Mouse (Mus musculus) ovary, postnatal 14 days (tissue): ENCODE measurements around the gene Lexm.

Source experiments
- DNase-seq: peaks from one replicate; pipeline ENCODE4 v3.0.0; 2022; ENCODE audit warnings: low spot score

Lexm gene

DNA sequence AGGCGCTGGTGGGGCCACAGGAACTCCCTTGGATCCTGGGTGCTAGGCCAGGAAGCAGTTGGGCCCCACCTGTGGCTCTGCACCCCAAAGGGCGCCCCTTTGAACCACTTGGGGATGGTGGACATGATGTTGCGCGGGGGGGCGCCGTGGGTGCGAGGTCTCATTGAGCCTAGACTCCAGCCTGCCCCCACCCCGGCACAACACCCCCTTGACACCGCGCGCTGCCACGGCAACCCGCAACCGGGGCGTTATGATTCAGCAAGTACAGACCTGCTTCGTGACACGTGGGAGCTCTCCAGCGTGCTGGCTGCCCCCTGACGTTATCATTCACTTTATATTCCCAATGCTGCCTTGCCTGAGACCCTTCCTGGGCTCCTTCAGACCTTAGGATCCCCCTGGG is at the start of gene Lexm:
TSS of gene Lexm (minus strand) at position 186 of the 400 bp plus-strand sequence.
- DNase-seq = no peak

GRCm38 (mm10) chr4:106666546-106666945 is 49.5 kb upstream of the Lexm start:
- DNase-seq = no peak

- no peak for DNase-seq
Observed at GRCm38 (mm10) chr4:106665673-106666072, 48.6 kb upstream of the Lexm start.

DNA sequence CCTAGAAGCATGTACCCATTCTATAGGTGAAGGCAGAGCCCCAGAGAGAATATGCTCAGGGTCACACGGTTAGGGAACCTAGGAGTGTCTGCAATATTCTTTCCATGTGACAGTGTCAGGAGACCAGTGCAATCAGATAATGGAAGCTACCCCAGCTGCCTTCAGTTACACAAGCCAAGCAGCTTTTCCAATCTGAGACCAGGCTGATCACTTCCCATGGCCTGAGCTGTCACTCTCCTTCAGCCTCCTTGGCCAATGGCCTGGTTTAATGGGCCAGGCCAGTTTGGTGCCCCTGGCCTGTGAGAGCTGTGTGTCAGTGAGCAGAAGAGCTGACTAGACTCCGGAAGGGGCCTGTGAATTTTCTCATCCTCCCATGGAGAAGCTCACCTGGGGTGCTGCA is 48.2 kb upstream of the Lexm start:
- DNase-seq = no peak

- DNase-seq = no peak
Observed at GRCm38 (mm10) chr4:106664697-106665096, 47.7 kb upstream of the Lexm start.

- no peak for DNase-seq
Observed at GRCm38 (mm10) chr4:106663956-106664470, 47.0 kb upstream of the Lexm start.

DNA sequence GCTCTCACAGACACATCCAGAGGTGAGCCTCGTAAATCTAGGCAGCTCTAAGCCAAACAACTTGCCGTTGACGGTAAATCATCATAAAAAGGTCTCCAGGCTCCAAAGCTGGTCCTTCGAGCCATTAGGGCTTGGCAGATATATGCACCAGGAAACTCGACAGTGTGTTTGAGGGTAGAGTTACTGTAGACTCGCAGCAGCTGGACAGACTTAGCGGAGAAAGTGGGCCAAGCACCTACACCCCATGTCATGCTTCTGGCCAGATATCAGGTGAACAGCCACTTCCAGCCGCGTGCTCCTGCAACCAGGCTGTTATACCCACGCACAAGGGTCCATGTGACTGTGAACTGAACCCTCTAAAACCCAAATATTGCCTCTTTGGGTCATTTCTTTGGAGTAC is 38.6 kb upstream of the Lexm start:
- DNase-seq = no peak

DNA sequence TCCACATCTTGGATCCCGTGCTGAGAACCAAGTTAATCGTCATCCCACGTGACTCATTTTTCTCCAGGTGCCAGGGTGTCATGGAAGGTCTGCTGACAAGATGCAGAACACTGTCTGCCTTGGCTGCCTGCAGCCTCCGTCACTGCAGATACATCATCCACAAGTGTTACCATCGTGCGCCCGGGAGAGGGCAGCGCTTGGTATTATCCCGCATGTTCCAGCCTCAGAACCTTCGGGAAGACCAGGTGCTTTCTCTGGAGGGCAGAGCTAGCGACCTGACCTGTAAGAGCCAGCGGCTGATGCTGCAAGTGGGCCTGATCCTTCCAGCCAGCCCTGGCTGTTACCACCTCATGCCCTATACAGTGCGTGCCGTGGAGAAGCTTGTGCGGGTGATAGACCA is 36.0 kb upstream of the Lexm start:
- no peak for DNase-seq

GRCm38 (mm10) chr4:106652546-106652945 is 35.5 kb upstream of the Lexm start:
- DNase-seq = no peak

DNA sequence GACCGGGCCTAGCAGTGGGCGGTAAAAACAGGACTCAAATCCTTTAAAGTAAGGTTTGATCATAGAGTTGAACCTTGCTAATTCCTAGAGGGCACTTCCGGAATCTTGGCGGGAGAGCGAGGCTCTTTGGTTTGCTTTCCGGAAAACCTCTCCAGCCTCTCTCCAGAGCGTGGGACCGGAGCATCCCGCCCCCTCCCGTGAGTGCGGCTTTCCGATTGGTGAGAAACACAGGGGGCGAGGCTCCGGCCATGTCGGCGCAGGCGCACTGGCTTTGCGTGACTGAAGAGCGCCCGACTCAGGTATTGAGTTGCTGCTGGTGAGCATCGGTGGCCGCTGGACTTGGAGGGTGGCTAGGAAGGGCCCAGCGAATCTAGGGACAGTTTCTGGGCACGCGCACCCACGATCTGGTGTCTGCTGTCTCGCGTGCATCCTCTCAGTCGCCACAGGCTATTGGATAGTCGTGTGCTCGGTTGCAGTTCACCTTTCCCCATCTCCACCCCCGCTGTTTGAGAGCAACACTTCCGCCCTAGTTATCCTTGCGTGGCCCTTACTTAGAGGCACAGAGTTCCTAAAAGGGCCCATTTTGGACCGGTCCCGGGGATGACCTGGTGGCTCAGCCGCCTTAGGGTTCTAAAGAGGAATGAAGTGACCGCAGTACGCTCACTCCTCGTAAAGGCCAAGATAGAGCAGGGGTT is 33.9 kb upstream of the Lexm start, which contains the start of gene Pars2:
TSS of gene Pars2 (plus strand) at position 237 of the 695 bp plus-strand sequence.
- peak; percentile 93 for DNase-seq

DNA sequence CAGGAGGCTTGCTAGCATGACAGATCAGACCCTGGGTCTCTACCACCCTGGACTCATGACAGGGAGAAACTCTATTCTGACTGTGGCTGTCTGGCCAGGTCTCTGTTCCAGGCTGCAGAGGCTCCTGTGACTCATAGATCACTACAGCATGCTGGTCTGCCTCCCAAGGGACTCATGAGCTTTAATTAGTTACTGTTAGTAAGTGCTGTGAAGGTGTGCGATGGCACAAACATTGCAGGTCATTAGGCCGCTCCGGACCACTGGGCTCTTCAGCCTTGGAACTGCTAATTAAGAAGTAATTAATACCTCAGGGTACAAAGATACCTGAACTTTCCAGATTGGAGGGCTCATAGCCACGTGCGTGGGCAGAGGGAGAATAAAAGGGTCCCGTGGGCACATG is 30.1 kb upstream of the Lexm start:
- no peak for DNase-seq

DNA sequence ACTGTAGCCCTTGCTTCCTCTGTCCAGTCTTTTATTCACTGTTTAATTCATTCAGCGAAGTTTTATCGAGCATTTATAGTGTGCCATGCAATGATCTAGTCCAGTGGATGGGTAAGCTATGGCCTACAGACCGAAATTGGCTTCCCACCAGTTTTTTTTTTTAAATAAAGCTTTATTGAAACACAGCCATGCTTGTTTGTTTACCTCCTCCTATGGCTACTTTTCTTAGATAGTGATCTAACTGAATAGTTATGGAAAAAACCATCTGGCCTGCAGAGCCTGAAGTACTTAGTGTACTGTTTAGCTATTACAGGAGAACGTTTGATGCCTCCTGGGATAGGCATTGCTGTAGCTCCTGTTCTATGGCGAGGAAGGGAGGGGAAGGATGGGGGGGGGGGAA is 28.8 kb upstream of the Lexm start:
- DNase-seq = no peak

GRCm38 (mm10) chr4:106644218-106644610 is 27.2 kb upstream of the Lexm start:
- DNase-seq = no peak

DNA sequence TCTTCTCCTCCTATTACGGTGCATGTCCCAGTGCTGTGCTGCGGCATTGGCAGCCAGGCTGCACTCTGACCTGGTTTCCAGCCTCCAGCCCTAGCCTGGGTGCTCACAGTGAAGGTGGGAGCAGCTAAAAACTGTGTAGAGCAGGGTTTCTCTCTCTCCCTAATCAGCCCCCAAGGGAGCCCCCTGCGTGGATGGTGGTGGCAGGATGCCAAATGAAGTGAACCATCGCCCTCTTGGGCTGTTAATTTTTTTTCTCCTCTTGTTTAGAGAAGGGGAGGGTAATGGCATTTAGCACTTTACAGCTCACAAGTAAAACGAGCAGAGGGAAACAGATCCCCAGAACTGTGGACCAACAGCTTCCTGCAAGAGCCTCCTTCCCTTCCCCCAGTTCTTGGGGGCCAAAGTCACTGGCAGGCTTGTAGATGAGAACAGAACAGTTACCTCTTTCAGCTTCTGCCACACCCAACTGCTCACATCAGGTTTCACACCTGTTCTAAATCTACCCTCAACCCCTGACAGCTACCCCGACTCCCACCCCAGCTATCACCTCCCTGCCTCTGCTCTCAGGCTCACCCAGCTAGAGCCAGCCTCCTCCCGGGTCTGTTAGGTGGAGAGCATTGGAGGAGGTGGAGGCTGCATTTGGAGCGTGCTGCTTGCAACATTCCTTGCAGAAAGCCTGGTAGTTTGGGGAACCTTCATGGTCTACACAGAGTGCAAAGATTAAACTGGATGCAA is 26.6 kb upstream of the Lexm start:
- no peak for DNase-seq

DNA sequence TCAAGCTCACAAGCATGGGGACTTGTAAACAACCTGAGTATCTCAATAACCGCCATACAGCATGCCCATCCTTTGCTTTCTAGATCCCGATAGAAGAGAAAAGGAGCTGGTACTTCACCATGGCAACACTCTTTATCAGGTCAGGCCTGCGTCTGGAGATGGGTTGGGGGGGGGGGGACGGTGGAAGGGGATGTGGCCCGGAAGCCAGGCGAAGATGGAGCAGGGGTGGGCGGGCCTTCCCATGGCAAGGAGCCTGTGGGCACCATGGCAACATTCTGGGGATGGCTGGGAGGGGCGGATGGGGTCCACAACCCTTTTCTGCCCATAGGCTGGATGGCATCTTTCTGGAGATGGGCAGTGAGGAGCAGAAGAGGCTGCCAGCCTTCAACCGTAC is 17.0 kb upstream of the Lexm start:
- no peak for DNase-seq

- no peak for DNase-seq
Observed at GRCm38 (mm10) chr4:106633281-106634085, 16.4 kb upstream of the Lexm start.

DNA sequence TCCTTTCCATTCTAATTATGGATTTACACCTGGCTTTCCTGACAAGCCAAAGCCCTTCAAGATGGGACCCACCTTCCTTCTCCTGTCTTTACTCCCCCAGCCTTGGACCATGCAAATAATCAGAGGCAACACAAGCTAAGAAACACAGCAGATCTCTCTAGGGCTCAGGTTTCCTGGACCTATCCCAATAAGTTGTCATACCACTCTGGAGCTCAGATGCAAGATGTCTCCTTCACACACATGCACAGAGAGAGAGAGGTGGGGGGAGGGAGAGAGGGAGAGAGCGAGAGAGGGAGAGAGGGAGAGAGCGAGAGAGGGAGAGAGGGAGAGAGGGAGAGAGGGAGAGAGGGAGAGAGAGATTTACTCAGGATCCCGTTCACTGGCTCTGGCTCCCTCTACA is 15.3 kb upstream of the Lexm start:
- no peak for DNase-seq

DNA sequence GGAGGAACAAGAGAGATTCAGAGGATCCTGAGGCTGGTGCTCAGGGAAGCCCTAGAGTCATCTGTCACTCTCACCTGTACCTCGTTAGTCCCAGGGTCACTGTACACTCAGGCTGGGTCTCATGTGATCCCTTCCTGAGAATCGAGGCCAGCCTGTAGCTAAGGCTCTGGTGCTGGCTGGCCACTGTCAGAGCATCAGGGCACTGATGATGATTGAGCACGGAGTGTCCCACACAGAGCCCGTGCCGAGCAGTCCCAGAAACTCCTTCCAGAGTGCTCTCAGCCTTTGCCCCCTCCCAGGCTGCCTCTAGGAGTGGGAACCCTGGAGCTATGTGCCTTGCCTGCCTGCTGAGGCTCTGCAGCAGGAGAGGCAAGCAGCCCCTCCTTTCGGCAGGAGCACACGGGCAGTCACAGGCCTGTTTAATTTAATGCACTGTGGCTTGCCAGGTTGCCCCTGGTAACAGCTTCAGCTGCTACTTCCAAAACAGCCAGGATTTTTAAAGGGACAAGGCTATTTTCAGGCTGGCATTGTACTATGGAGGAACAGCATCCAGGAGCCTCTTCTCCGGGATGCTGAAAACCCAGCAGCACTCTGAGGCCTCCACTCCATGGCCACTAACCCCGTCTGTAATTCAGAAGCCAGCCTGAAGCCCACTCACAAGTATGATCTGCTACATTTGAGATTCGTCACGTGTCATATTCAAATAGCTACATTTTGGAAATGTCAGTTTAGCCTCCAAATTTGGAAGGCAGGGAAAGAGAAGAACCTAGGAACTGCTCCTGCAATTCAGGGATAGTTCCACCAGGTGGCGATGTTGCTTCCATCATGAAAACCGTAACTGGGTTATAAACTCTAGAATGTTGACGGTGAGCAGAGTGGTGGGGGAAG is 13.5 kb upstream of the Lexm start:
- peak; percentile 32 for DNase-seq

GRCm38 (mm10) chr4:106629374-106629773 is 12.3 kb upstream of the Lexm start:
- DNase-seq = no peak

DNA sequence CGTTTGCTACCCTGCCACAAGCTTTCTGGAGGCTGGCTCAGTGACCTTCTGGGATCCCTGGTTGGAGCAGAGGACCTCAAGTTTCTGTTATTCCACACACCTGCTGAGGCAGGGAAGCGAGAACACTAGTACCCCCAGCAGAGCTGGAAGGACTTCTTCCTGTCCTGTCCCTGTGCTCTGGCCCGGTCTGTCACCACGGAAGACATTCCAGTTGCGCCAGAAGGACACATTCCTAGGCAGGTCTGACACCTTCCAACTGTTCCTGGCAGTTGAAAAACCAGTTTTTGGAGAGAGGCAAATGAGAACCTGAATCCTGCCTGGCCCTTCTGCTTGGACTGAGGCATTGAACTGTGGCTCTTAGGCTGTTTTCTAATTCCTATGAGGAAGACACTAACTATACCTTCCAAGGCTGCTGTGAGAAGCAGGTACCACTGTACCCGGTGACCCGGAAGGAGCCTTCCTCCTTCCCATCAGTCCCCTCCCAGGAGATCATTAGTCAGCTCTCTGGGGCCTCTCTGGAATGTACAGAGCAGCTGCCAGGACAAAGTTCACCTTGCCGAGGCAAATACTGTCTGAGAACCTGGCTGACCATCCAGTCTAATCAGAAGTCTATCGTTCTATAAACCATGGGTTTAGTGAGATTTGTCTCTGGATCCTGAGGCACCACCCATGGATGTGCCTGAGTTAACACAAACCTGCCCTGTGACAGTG is 11.8 kb upstream of the Lexm start:
- no peak for DNase-seq

GRCm38 (mm10) chr4:106627809-106628208 is 10.8 kb upstream of the Lexm start:
- DNase-seq = no peak
